Mouse (Mus musculus) CH12F3 (cell line): ENCODE data around the gene Susd6.

ENCODE experiments used
- in situ Hi-C: fragments of 300-500 bp; cut with MboI; formaldehyde crosslinking; loops from 2 replicates; pipeline ENCODE4 v1.14.3; 2020; ENCODE audit warnings: low sequenced_read_pairs

Susd6 gene

GRCm38 (mm10) chr12:80834156-80834900 is 44.0 kb downstream of the Susd6 start:
- in situ Hi-C loops: no loop called here

DNA sequence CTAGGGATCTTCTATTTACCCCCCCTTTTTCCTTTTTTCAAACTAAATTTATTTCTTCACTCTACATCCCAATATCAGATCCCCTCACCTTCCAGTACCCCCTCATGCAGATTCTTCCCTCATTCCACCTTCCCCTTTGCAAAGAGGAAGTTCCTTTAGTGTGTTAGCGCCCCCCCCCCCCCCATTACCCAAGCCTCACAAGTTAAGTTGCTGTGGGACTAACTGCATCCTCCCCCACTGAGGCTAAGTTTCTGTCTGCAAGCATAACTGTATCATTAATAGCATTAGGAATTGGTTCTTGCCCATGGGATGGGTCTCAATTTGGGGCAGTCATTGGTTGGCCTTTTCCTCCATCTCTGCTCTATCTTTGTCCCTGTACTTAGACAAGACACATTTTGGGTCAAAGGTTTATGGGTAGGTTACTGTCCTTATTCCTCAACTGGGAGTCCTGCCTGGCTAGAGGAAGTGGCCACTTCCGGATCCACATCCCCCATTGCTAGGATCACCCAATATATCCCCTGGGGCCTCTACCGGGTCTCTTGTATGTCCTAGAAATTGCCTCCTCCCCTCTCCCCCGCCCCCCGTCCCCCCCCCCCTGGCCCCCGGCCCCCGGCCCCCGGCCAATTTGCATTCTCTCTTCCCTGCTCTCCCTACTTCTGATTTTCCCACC is 44.7 kb downstream of the Susd6 start:
- in situ Hi-C loops: no loop called here

- in situ Hi-C loops: no loop called here
Observed at GRCm38 (mm10) chr12:80837614-80838013, 47.3 kb downstream of the Susd6 start.

GRCm38 (mm10) chr12:80838271-80838670 is 48.0 kb downstream of the Susd6 start:
- in situ Hi-C loops: no loop called here

GRCm38 (mm10) chr12:80838787-80839186 is 48.5 kb downstream of the Susd6 start:
- in situ Hi-C loops: no loop called here

DNA sequence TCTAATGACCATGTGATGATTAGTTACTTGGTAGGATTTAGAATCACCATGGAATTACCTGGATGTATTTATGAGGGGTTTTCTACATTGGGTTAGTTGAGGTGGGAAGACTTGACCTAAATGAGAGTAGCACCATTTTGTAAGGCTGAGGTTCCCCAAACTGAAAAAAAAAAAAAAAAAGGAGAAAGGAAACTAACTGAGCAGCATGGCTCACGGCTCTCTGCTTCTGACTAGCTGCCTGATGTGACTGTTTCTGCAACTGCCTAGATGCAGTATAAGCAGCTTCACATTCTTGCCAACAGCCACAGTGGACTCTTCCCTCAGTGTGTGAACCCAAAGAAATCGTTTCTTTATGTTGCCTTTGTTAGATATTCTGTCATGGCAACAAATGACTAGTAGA is 49.3 kb downstream of the Susd6 start:
- in situ Hi-C loops: no loop called here

DNA sequence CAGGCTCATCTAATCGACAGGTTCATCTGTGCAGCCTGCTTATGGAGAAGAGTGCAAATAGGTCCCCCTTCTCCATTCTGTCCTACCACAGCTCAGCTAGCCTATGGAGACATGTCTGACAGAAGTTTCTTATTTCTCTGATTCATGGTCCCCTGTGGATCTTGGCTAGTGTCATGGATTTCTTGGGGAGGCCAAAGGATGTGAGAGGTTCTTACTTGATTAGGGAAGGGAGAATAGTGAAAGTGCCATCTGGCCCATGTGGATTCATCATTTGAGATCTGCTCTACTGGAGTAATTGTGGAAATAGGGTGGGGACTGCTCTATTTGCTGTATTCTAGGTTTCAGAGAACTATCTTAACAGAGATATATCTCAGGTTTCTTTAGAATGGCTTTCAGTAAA is 51.3 kb downstream of the Susd6 start:
- in situ Hi-C loops: no loop called here

DNA sequence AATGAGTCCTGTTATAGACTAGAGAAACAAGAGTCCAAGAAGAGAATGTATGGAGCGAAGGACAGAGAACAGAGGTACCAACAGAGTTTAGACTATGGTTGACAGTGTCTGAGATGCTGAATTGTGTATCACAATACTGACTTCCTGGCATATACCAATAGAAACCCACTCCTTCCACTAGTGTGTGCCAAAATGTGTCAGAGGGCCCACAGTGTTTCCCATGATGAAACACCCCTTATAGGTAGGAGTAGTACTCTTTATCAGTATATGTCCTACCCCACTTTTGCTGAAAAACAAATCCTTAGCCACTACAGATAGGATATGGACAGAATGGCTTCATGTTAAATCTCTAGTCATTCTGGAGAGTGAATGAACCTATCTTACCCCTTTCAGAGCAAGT is 52.3 kb downstream of the Susd6 start:
- in situ Hi-C loops: no loop called here

GRCm38 (mm10) chr12:80843236-80843635 is 52.9 kb downstream of the Susd6 start:
- in situ Hi-C loops: no loop called here

DNA sequence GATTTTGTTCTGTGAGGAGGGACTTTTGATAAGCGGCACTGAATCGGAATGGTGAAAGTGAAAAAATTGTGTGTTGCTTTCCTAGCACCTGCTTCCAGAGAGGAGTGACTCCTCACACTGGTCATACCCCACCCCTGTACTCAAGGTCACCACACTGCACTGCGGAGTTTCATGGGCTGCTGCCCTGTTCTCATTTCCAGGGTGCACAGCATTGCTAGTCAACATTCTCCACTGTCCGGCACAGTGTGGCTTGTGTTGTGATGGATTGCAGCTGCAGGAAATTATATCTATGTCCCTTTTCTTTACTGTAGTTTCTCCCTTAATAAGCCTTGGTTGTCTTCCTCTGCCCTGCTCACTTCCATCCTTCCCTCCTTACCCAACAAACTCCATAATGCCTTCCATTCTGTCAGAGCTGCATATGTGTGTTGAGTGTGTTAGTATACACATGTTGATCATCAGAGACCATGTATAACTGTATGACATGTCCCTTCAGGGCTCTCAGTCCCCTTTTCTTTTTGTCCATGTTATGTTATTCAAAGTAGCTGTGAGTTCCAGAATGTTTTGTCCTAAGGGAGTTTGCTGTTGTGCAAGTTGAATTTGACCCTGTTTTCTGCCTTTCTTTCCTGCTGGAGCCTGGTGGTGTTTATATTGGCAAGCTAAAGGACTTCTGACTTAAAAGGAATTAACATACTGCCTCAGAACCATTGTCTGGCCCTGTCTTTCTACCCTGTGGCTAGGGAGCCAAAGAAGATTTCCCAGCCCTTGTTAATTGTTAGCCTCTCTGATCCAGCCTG is 53.5 kb downstream of the Susd6 start:
- in situ Hi-C loops: no loop called here

DNA sequence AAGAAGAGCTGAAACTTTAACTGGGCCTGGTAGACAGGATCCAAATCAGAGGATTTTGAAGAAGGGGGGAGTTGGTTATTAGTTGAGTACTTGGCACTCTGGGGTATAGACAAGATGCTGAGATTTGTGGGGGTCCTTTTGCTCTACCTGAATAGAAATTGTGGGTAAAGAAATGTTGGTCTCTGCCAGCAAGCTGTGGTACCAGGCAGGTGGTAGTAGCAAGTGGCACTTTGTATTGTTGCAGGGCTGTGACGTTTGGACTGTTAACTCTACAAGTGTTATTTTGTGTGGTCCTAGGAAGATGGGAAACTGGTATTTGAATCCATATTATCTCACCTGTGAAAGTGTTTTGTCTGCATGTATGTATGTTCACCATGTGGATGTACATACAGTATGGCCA is 55.6 kb downstream of the Susd6 start:
- in situ Hi-C loops: no loop called here

GRCm38 (mm10) chr12:80846861-80847268 is 56.6 kb downstream of the Susd6 start:
- in situ Hi-C loops: no loop called here

DNA sequence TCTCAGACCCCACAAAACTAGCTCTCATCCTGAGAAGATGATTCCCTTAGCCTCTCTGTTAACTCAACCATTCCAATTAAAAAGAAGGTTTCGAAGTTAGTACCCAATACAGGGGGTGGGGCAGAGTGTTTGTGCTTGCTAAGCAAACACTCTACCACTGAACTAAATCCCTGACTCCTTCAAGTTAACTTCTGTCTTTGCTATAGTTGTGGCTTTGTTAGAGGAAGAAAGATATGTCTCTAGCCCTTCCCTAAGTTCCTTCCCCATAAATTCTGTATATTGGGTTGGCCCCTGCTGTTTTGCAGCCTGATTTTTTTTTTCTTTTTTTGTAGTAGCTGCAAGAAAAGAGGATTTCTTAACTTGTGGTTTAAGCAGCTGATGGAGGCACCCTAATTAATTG is 61.7 kb downstream of the Susd6 start:
- in situ Hi-C loops: no loop called here

DNA sequence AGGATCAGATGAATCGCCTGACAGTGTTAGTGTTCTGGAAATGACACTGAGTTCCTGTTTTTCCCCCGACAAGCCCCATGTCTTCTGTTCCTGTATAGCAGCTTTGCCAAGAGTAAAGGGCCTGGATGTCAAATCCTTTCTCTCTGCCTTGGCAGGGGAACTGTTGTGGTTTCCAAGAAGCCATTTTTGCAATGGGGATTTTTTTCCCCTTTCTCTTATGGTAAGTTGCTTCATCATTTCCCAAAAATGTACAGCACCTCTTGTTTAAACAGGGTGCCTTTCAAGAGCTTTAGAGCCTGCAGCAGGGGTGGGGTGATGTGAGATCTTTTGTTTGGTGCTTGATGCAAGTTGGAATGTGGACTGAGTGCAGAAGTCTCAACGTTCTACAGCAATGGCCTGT is 63.4 kb downstream of the Susd6 start:
- in situ Hi-C loops: no loop called here

- in situ Hi-C loops: no loop called here
Observed at GRCm38 (mm10) chr12:80854671-80855070, 64.4 kb downstream of the Susd6 start.

- in situ Hi-C loops: no loop called here
Observed at GRCm38 (mm10) chr12:80855100-80855499, 64.8 kb downstream of the Susd6 start.

DNA sequence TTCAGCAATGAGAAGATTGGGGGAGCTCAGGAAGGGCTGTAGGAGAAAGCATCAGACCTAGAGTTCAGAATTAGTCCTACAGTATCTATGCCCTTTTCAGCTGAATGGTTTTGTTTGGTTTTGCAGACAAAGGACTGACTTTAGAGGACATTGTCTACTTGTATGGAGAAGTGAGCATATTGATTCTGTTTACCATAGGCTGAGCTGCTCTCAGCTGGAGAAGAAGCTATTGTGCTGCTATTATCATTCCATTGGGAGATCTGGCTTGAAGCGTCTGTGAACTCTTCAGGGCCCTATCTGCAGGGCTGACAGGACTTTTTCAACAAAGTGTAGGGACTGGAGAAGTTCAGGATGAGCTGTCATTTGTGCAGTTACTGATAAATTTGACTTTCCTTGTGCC is 65.3 kb downstream of the Susd6 start:
- in situ Hi-C loops: no loop called here

DNA sequence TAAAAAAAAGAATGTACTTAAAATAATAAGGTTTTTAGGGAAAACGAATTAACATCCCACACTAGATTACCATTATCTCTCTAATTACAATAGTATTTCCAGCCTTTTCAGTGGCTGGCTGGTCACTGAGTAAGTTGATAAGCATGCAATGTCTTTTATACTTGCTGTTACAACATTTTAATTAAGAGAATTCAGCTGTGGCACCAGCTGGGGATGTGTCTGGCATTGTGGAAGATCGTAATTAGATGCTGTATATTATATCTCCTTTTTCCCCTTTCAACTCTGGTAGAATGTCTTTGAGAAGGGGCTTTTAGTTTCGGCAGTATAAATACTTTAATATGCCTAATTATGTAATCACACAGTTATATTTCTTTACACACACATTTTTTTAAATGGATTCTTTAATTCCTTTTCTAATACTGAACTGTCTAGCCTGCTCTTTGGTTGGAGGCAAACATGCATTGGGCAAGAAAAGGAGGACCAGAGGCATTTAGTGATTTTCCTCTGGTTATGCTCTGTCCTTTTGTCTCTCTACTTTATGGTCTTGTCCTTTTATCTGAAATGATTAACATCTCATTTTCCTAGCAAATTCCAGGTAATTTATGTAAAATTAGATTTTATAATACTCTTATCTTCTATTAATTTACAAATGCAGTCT is 67.5 kb downstream of the Susd6 start:
- in situ Hi-C loops: no loop called here

DNA sequence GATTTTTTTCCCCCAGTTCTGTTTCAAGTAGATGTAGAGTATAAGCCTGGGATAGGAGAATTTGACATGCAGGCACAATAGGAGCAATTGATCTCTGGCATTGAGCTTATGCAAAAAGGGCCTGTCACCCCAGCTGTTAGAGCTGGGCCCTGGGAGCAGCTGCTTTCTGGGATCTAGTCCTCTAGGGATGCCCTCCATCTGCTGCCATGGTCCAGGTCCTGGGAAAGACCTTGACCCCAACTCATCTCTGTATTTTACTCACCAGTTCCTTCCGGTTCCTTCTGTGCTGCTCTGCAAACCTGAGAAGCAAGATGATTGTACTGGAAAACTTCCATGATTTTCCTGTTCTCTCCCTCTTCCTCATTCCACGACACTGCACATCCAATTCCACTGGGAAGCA is 68.0 kb downstream of the Susd6 start:
- in situ Hi-C loops: no loop called here

DNA sequence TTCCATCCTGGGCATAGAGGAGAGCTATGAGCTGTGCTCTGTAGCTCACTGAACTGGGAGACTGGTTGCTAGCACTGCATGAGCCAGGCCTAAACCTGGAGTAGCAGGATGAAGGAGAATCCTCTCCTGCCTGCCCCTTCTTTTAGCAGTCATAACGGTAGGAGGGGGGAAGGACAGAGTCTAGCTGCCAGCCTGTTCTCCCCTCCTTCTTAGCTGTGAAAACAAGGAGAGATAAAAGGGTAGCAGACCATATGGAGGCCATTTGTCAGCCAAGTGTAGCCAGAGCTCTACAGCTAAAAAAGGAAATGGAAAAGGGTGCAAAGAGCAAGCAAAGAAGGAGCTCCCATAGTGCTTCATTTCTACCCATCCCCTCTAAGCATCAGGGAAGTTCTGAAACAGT is 71.6 kb downstream of the Susd6 start:
- in situ Hi-C loops: no loop called here

GRCm38 (mm10) chr12:80863370-80863769 is 73.1 kb downstream of the Susd6 start:
- in situ Hi-C loops: no loop called here
